In genomic region chr3:90242984-90243775, GRCm38 (mm10) we compare ENCODE assay signal across 8 mouse cellular contexts. TPM values are rescaled to one million over a fixed set of nuclear protein-coding genes. Genes with fewer than 3 reads are reported as not detected.
A peak's percentile ranks its signal among the peaks of the same experiment; 100 is the strongest.
DNase-seq lines count a peak whose midpoint lies in the region; ATAC-seq and TF ChIP-seq lines count a peak whose summit lies in the region.

Gene Creb3l4, minus strand, starts transcription at chr3:90243512.

- no peak for TF ChIP-seq CTCF in liver, adult 2 months (IDR thresholded peaks at IDR 0.05; ENCODE audit: low read depth, low read length)
- no peak for TF ChIP-seq CTCF in cerebellum, adult 2 months (IDR thresholded peaks at IDR 0.05; ENCODE audit: borderline replicate concordance, insufficient read depth, low read depth, low read length)

- peak within 1 kb of the TSS; percentile 54 for H3K9ac ChIP-seq in embryonic facial prominence, embryonic 14.5 days (ENCODE audit: low read depth, low read length)
- no peak within 1 kb of the TSS for H3K9ac ChIP-seq in liver, adult 2 months (ENCODE audit: low read depth, low read length)

- TF ChIP-seq POLR2A in liver, adult 2 months (IDR thresholded peaks at IDR 0.05; ENCODE audit: extremely low read depth, insufficient read depth, low read length) = no peak
- no peak for TF ChIP-seq POLR2A in cerebellum, adult 2 months (IDR thresholded peaks at IDR 0.05; ENCODE audit: borderline replicate concordance, insufficient read depth, low read length)

- H3K36me3 ChIP-seq in embryonic facial prominence, embryonic 14.5 days (ENCODE audit: control insufficient read depth, insufficient read depth, low read length) = no peaks in the 10 kb centered on the region
- H3K36me3 ChIP-seq in hindbrain, embryonic 10.5 days = no peaks in the 10 kb centered on the region
- no peaks in the 10 kb centered on the region for H3K36me3 ChIP-seq in liver, adult 2 months (ENCODE audit: control insufficient read depth, insufficient read depth, low read length)

- H3K27me3 ChIP-seq in embryonic facial prominence, embryonic 14.5 days (replicated peaks; ENCODE audit: control insufficient read depth, insufficient read depth, low read length) = no peaks in the 10 kb centered on the region
- H3K27me3 ChIP-seq in hindbrain, embryonic 10.5 days (ENCODE audit: insufficient read depth, poor library complexity, severe bottlenecking) = peaks cover 8% of the 10 kb centered on the region; the same call in 1 of the 2 replicates
- no peaks in the 10 kb centered on the region for H3K27me3 ChIP-seq in liver, adult 2 months (ENCODE audit: control insufficient read depth, insufficient read depth, low read length)
- no peaks in the 10 kb centered on the region for H3K27me3 ChIP-seq in cerebellum, adult 2 months (ENCODE audit: control insufficient read depth, insufficient read depth, low read length)

- DNase-seq in adrenal gland, adult (ENCODE audit: inconsistent age in 2 of 2, low spot score in 1 of 2) = peak; percentile 57 to 76
- DNase-seq in adrenal gland, postnatal 4 days (ENCODE audit: low spot score in 2 of 2) = no peak
- DNase-seq in embryonic facial prominence, embryonic 14.5 days (ENCODE audit: low spot score) = peak; percentile 95
- peak; percentile 78 for DNase-seq in hindbrain, embryonic 10.5 days (ENCODE audit: low spot score)
- DNase-seq in liver, adult 2 months (ENCODE audit: extremely low read depth, low read depth, low spot score) = no peak
- DNase-seq in neural tube, embryonic 10.5 days (ENCODE audit: extremely low spot score, low spot score) = peak; percentile 69
- DNase-seq in cerebellum, adult 2 months = no peak

- no peaks in the 10 kb centered on the region; the same call in 1 of the 2 replicates for H3K79me2 ChIP-seq in liver, adult 2 months (ENCODE audit: control insufficient read depth, insufficient read depth, low read length)

- no peaks in the 10 kb centered on the region for H3K9me3 ChIP-seq in embryonic facial prominence, embryonic 14.5 days (ENCODE audit: control insufficient read depth, low read length)
- H3K9me3 ChIP-seq in hindbrain, embryonic 10.5 days = no peaks in the 10 kb centered on the region

- ATAC-seq in embryonic facial prominence, embryonic 14.5 days (ENCODE audit: low read depth) = peak; percentile 79
- ATAC-seq in inflammation-experienced regulatory T-cells, adult 6 months = no peak

- peak within 1 kb of the TSS; percentile 88 for H3K27ac ChIP-seq in embryonic facial prominence, embryonic 14.5 days (replicated peaks; ENCODE audit: low read depth, low read length)
- H3K27ac ChIP-seq in hindbrain, embryonic 10.5 days = peak within 1 kb of the TSS; percentile 84
- H3K27ac ChIP-seq in liver, adult 2 months (replicated peaks; ENCODE audit: insufficient read depth, low read depth, low read length) = no peak within 1 kb of the TSS
- H3K27ac ChIP-seq in cerebellum, adult 2 months (ENCODE audit: insufficient read depth, low read length) = no peak within 1 kb of the TSS

- WGBS in embryonic facial prominence, embryonic 14.5 days = 4% methylated on average over 19 of the region's 19 CpGs
- 2% methylated on average over 19 of the region's 19 CpGs for WGBS in hindbrain, embryonic 10.5 days
- 46% methylated on average over 19 of the region's 19 CpGs for WGBS in liver, adult 2 months
- 24% methylated on average over 19 of the region's 19 CpGs for WGBS in cerebellum, adult 2 months

- H3K4me3 ChIP-seq in embryonic facial prominence, embryonic 14.5 days (ENCODE audit: low read depth, low read length) = peak within 1 kb of the TSS; percentile 33
- H3K4me3 ChIP-seq in hindbrain, embryonic 10.5 days = peak within 1 kb of the TSS; percentile 52
- peak within 1 kb of the TSS; percentile 3; the same call in 1 of the 2 replicates for H3K4me3 ChIP-seq in liver, adult 2 months (ENCODE audit: insufficient read depth, low read depth, low read length)
- no peak within 1 kb of the TSS for H3K4me3 ChIP-seq in cerebellum, adult 2 months (replicated peaks; ENCODE audit: insufficient read depth, low read depth, low read length)

- H3K4me1 ChIP-seq in embryonic facial prominence, embryonic 14.5 days (ENCODE audit: control insufficient read depth, insufficient read depth, low read length) = peaks cover 13% of the 10 kb centered on the region
- peaks cover 28% of the 10 kb centered on the region for H3K4me1 ChIP-seq in hindbrain, embryonic 10.5 days (replicated peaks)
- peaks cover 5% of the 10 kb centered on the region; the same call in 1 of the 2 replicates for H3K4me1 ChIP-seq in liver, adult 2 months (ENCODE audit: control insufficient read depth, insufficient read depth, low read length)
- H3K4me1 ChIP-seq in cerebellum, adult 2 months (ENCODE audit: control insufficient read depth, insufficient read depth, low read length) = no peaks in the 10 kb centered on the region

- peak within 1 kb of the TSS; percentile 66 for H3K4me2 ChIP-seq in embryonic facial prominence, embryonic 14.5 days (ENCODE audit: low read depth, low read length)

RNA-seq across cellular contexts. Expression of gene Creb3l4, which starts in this region (rescaled TPM):
- under 1 TPM; 0.87 to 0.98 TPM for total RNA-seq in adrenal gland, postnatal 4 days (2021)
- polyA plus RNA-seq in embryonic facial prominence, embryonic 14.5 days (2014; fragmentation: Nextera tagmentation; extraction: Ambion mirVana) = 5.2 and 6.1 TPM in 2 replicates
- polyA plus RNA-seq in hindbrain, embryonic 10.5 days (2016; fragmentation: Nextera tagmentation; extraction: Ambion mirVana) = 4.2 and 4.3 TPM in 2 replicates
- total RNA-seq in liver, adult 2 months (2014; rRNA removed) = 0.09 and 0.13 TPM in 2 replicates
- 0.12 and 0.16 TPM in 2 replicates for polyA plus RNA-seq in liver, adult 2 months (2012; rRNA removed)
- polyA plus RNA-seq in cerebellum, adult 2 months (2012; rRNA removed) = 0.23 and 0.51 TPM in 2 replicates
- polyA plus RNA-seq in inflammation-experienced regulatory T-cells, adult 6 months (2017; shearing (Covaris generic)) = not detected

Comparison
In these comparisons a context has a peak if more than half of its experiments do, and no peak if none do; other contexts are left out.
1. DNase-seq: peak in adrenal gland, adult (2 of 2), embryonic facial prominence, embryonic 14.5 days (single experiment), hindbrain, embryonic 10.5 days (single experiment) and neural tube, embryonic 10.5 days (single experiment); none in adrenal gland, postnatal 4 days (0 of 2), liver, adult 2 months (single experiment) and cerebellum, adult 2 months (0 of 2).
2. H3K27ac ChIP-seq: peak in embryonic facial prominence, embryonic 14.5 days (single experiment) and hindbrain, embryonic 10.5 days (single experiment); none in liver, adult 2 months (single experiment) and cerebellum, adult 2 months (single experiment).